Mouse (Mus musculus) layer of hippocampus, adult 9-11 months (tissue): ENCODE measurements at regions not wholly inside any gene's neighbourhood (a gene's known extent, or its start where the extent isn't known, plus 50 kb on each side); places are given as distances from the start of the nearest gene placed in this dataset.

Experiments used
- DNase-seq: peaks from one replicate; pipeline ENCODE4 v3.0.0; 2022

DNA sequence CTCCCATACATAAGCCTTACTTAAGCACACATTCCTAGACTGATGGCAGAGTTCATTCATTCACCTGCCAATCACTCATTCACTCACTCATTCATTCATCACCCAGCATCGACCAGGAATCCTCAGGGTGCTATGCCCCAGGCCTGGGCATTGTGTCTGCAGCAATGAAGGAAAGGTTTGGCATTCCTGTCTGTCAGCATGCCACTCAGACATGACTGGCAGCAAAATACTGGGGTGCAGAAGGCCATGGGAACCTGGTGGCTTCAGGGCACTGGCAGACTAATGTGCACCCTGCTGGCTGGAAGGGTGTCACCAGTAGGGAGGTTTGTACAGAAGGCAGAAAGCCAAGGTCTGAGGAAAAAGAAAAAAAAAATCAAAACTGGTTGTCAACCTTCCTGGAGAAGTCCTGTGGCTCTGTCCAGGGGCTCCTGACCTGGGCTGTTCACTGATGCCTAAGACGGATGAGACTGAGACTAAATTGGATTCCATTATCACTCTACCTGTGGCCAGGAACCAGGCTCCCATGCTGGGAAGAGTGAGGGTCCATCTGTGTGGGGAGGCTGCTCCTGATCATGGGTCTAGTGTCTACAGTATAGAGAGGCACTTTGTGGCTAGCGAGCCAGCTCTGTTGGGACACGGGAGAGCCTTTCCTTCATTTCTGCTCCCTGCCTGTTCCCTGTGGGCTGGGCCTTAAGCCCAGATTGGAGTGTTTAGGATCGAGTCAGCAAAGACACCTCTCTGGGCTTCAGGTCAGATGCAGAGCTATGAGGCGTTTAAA is 104.1 kb downstream of the Cstad start:
- DNase-seq = no peak

DNA sequence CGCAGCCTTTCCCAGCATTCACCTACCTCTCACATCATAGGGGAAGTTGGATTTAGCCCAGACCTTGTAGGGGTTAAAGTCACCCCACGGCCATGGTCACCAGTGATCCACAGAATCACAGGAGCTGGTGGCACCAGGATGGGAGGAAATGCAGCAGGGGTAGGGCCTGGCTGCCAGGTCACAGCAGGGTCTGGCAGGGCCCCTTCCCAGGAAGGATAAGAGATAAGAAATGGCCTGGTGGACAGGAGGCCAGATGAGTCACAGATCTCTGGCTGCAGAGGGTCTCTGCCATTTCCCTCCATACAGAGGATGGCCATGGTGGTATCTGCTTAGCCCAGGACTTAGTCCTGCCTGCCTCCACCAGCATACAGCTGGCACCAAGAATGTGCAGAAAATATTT is 103.0 kb downstream of the Cstad start:
- DNase-seq = no peak

DNA sequence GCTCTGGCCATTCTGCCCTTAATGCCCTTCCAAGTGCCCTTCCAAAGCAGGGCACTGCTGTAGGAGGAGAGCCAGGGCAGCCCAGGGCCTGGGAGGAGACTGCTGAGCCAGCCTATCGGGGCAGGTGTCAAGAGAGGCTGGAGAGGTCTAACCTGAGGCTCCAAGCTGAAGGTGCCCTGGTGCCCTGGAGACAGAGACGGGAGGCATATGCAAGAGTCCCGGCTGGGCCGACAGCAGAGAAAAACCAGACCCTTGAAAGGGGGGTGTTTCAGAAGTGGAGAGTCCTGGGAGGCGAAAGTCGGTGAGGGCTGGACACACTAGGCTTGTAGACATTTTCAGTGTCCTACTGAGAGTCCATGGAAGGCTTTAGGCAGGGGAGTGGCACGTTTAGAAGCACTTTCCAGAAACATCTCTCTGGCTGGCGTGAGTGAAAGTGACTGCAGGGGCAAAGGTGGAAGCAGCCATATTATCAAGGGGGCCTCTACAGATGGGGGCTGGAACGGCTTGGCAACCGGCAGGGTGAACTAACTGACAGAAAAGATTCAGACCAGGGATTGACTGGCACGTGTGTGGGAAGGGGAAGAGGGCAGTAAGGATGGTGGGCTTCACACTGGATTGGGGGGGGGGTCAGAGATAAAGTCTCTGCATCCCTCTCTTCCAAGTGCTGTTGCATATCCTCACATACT is 101.1 kb downstream of the Cstad start:
- no peak for DNase-seq

DNA sequence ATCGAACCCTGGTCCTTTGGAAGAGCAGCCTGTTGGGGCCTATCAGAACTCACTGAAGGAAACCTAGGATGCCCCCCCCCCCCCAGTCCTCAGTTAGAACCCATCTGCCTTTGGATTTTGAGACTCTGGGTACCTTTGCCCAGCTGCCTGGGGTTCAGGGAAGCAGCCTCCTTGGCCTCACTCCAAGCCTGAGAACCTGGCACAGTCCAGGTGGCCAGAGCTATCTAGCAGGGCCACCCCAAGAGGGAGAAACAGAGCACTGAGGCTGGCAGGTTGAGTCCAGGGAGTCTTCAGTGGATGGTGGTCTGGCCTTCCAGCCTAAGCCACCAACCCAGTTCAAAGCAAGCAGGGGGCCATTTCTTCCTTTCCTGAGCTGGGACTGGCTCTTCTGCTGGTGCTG is 100.2 kb downstream of the Cstad start:
- DNase-seq = no peak

DNA sequence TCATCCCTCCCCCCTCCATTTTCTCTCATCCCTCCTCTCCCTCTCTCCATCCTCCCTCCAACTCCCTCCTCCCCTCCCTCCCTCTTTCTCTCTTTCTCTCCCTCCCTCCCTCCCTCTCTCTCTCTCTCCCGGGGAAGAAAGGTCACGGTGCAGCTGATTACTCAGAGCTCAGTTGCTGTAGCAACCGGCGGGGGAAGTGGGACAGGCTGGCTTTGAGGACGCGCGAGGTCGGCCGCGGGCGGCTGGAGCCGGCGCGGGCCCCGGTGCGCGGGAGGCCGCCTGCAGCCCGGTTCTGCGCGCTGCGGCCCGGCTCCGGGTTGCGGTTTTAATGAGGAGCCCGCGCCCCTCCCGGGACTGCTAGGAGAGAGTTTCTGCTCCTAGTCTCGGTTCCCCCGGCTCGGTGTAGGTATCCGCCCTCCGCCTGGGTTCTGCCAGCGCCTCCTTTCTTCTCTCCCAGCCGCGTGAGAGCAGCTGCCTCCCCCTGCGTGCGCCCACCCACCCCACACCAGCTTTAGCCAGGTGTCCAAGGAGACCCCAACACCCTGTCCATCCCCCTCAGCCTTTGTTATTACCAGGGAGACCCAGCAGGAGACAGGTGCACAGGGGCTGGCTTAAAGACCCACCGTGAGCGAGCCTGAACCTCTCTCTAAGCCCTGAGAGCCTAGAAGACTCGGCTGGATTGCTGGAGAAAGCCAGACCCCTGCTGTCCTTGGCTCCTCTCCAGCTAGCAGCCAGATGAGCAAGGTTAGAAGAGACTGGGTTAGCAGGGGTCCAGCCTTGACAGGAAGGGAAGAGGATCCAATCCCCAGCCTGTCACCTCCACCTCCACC is 98.6 kb downstream of the Cstad start:
- DNase-seq = peak; percentile 91

DNA sequence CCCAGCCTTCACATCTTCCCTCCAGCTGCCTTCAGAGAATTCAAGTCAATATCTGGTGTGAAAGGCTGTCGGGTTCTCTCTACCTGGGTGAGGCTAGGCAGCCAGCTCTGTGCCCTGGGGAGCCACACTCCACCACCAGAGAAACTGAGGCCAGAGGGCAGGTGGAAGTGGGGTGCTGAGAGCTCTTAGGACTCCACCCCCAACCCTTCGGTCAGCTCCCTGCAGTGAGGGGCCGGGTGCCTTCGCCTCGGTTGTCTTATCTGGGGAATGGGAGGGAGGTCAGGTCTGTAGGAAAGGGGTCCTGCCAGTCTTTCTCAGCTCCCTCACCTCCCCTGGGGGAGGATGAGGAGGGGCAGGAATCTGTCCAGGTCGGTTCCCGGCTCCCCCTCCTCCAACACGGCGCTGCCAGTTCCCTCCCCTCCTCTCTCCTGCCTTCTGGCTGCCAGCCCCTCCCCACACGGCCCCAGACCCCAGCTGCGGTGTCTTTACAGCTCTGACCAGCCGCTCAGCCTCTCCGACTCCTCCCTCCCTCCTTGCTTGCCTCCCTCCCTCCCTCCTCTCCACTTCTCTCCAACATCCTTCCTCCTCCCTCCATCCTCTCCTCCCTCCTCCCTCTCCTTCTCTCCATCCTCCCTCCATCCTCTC is 97.8 kb downstream of the Cstad start:
- peak; percentile 70 for DNase-seq

DNA sequence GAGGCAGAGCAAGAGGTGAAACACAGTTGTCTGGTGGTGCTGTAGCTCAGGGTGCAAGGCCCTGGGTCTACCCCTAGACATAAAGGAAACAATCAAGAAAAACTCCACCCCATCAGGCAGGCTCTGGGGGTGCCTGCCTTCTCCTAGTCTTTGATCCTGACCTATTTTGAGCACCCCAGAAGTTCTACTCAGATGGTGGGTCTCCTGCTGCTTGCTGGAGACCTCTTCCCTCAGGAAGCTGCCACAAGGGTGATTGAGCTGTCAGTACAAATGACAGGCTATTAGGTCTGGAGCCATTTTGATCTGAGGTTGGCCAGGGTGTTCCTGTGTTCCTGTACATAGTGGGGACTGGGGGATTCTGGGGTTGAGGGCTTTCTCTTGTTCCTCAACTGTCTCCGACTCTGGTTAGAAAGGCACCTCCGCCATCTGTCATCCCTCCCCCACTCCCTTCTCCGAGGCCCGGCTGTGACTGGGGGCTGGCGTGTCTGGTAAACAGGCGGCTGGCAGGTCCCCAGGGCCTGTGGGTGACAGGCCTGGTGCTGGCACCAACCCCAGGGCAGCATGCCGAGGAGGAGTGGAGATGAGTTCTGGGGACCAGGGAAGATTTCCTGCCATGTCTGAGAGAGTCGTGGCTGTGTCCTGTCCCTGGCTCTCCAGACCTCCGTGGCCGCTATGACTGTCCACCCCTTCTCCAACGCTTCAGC is 97.2 kb downstream of the Cstad start:
- DNase-seq = peak; percentile 95

DNA sequence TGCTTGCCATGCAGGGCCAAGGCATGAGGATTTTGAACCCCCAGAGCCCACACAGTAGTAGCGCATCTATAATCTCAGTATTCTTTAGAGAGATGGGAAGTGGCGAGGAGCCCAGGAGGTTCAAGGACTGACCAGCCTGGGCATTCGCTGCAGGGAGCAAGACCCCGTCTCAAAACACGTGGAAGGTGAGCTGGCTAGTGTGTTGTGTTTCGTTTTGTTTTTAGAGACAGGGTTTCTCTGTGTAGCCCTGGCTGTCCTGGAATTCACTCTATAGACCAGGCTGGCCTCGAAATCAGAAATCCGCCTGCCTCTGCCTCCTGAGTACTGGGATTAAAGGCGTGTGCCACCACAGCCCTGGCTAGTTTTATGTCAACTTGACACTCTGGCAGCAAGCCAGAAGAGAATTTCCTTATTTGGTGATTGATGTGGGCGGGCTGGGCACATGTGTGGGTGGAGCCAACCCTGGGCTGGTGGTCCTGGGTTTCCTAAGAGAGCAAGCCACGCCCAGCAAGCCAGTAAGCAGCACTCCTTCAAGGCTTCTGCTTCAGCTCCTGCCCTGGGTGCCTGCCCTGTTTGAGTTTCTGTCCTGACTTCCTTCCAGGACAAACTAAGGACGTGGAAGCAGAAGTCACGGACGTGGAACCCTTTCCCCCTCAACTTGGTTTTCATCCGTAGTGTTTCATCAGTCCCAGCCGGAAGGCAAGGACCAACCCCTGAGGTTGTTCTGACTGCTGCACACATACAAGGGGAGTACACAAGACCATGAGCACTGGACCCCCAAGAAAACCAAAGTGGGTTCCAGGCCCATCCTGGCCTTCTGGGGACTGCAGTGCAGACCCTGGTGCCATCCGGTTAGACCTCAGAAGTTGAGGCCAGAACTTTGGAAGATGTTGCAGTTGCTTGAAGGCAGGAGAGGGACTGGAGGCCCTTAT is 96.4 kb downstream of the Cstad start:
- no peak for DNase-seq

DNA sequence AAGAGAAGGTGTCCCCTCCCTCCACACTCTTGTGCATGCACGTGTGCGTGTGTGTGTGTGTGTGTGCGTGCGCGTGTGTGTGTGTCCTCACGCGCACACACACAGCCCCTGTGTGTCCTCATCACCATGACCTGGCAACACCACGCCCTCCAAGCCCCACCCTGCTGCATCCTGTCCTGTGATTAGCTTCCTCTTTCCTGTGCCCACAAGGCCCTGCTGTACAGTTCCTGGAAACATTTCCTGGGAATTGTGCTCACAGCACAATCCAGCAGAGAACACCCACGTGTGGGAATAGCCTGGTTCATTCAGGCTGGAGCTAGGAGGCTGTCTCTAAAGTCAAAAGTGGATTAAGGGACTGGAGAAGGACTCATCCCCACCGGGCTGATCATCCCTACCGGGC is 95.5 kb downstream of the Cstad start:
- no peak for DNase-seq

DNA sequence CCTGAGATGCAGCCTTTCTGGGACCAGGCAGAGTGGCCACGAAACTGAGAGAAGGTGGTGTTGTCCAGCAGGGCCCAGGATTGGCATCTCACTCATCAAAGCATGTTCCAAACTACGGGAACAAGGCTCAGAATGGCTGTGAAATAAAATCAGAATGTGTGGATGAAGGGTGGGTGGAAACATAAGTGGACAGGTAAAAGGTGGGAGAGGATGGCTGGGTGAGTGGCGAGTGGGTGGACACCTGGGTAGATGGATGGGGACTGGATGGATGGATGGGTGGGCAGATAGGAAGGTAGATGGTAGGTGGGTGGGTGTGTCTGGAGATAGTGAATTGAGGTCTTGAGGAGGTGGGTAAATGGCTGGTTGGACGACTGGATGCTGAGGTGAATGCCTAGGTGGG is 93.6 kb downstream of the Cstad start:
- DNase-seq = no peak

DNA sequence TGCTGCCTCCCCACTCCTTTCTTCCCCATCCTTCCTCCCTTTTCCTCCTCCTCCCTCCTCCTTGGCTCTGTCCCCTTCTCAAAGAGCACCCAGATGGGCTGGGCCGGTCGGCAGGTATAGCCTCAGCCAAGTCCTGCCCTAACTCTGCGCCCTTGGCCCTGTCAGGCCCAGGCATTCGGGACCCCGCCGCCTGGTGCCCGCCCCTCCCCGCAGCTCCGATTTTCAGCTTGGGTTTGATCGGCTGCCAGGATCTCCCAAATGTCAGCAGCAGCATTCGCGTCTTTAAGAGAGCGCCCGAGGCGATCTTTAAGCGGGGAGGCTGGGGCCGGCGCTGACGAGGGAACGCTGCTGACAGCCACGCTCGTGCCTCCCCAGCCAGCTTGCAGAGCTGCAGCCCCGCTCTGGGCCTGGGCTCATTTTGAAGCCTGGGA is 92.3 kb downstream of the Cstad start:
- no peak for DNase-seq

DNA sequence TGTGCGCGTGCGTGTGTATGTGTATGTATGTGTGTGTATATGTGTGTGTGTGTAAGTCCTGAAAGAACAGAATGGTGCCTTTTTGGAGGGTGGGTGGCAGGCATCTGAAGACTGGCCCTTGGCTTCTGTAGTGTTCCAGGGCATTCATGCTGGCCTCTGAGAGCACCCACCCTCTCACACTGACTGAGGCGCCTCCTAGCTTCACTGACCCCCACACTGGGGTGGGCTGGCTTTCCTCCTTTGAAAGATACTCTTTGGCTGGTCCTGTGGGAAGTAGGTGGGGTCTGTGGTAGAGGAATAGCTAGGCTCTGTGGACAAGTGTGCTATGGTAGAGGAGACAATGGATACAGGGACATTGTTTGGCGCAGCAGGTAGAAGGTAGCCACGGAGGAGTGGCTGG is 91.5 kb downstream of the Cstad start:
- no peak for DNase-seq

DNA sequence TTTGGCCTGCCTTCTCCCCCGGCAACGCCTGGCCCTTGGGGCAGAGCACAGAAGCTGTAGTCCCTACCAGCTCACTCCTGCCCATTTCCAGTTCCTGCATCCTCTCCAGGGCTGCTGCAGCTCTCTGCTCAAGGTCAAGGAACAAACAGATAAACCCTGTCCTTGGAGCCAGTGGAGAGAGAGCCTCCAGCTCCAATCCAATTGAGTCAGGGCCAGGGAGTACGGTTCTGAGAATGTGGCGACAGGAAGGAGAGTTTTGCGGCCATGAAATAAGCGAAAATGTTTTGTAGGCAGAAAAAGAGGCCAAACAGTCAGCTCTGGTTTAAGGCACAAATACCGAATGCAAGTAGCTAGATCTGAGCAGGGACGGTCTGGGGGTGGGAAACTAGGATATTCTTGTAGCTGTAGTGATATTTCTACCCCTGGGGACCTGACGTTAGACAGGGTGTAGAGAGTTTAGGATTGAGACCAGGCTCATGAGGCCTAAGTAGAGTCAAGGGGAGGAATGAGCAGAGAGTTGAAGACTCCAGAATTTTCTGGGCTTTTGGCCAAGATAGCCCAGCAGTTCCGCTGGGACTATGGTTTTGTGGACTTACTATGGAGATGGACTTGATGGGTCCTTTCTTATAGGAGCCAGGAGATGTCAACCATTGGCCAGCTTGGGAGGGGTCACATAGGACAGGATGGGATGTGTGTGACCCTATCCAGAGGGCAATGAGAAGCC is 90.5 kb downstream of the Cstad start:
- no peak for DNase-seq

DNA sequence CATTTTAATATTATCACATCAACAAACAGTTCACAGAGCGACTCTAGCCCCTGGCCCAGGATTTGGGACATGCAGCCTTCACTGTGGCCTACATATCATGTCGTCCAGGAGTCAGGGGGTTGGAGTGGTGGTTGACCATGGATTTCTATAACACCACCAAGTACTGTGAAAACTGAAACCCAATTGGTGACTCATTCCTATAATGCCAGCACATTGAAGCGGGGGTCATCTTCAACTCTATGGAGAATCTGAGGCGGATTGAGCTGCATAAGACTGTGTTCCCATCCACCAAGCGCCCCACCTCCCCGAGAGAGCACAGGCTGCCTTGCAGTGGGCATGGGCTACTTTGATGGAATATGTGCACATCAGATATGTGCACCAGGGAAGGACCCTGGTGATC is 89.6 kb downstream of the Cstad start:
- no peak for DNase-seq

DNA sequence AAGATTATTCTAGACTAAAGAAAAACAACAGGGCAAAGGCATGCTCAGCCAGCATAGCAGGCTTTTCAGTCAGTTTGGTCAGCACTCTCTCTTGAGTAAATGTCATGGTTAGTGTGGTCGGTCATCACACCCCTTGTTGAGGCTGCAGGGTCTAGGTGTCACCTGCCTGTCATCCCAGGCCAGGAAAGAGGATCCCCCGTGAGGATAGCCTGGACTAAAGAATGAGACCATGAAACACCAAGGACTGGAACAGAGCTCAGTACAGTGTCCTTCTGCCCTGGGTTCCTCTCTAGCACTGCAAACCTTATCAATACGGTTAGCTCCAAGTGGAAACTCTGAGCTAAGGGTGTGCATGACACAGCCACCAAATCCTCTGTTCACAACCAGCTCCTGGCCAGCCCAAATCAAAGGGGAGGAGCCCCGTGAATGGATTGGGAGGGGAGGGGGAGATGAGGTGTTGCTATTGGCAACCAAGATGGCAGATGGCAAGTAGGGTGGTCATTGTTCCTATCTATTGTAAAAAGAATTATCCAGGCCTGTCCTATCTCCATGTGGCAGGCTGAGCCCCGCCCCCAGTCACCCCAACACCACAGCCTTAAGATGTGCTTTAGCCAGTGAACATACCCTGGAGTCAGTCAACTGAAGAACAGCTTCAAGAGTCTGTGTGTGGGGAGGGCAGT is 87.4 kb downstream of the Cstad start:
- DNase-seq = no peak

DNA sequence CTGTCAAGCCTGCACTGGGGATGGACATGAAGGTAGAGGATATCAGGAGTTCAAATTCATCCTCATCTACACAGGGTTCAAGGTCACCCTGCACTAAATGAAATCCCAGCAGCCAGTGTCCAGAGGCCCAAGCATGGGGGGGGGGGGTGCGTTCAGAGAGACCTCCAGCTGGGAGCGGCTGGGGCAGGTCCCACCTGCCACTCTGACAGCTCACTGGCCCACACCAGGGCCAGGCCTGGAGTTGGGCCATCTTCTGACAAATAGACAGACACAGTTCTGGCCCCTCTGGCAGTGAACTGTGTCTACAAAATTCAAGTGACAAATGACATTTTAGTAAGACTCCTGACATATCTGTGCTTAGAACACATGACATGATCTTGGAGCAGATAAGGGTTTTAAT is 86.8 kb downstream of the Cstad start:
- DNase-seq = no peak

DNA sequence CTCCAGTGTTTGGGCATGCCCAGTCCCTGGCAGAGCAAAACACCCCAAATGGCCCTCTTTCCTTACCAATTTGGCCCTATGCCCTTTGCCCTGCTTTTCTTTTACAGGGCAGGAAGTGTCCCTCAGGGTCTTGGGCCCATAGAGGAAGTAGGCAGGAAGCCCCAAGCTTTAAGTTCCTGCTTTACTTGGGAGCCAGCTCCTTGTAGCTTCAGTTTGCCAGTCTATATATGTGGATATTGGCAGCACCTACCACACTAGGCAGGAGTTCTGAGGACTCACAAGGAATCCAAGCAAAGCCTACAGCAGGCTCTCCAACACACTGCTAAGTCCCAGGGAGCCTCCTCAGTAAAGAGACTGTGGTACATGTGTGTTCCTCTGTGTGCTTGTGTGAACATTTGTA is 84.2 kb downstream of the Cstad start:
- DNase-seq = no peak

DNA sequence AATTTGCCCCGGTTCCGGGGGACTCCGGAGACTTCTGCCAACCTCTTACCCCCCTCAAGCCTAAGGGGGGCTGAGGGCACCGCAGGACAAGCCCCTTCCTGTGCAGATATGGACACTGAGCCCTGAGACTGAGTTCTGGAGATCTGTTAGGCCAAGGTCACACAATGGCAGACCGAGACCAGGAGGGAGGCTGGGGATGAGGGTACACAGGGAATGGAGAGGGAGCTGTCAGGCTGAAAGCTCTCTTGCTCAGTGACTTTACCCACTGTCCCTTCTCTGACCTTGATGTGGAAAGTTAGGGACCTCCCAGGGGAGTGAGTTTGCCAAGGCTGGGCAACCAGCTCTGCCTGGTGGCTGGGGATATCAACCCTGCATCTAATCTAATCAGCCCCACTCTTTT is 82.7 kb downstream of the Cstad start:
- DNase-seq = no peak

DNA sequence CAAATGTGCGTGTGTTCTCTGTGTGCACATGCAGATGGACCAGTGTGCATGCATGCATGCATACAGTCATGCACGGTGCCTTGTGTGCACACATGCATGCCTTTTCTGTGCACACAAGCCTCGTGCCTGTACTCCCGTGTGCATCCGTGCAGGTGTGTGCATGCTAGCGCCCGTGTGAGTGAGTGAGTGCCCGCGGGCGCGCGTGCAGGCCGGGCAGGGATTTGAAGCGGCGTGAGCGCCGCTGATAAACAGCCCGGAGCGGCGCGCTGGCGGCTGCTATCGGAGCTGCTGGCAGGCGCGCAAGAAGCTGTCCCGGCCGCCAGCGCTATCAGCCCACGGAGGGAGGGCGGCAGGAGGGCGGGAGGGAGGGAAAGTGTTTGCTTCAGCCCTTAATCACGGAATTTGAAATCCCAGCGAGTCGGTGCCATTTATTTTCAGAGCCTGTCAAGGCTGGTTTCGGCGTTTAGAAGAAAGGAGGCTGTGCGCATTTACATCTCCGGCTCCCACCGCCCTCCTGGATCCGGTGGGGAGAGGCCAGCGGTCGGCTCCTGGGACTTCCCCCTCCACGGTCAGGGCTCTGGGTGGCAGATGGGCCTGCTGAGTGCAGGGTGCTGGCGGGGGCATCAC is 82.1 kb downstream of the Cstad start:
- peak; percentile 83 for DNase-seq

DNA sequence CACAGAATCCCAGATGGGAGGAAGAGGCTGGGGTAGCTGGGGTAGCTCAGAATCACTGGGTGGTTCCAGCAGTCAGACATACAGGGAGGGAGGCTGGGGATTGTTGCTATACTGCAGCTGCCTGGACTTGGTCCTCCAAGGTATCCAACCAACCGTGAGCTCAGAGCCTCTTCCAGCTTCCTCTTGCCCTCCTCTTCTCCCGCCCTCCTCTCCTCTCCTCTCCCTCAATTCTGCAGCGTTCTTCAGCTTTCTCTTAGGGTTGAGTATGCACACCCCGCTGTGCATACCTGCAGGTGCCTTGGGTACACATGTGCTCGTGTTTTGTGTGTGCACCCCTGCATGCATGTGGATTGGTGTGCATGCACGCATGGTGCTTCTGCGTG is 81.6 kb downstream of the Cstad start:
- no peak for DNase-seq
